Mouse (Mus musculus) gastrocnemius, postnatal 10 days (tissue): Measurements from ENCODE around the gene Slc22a12. TPM values are rescaled to one million over a fixed set of nuclear protein-coding genes. Genes with fewer than 3 reads are reported as not detected.

Source experiments
- DNase-seq: peaks from one replicate; pipeline ENCODE4 v3.0.0; 2021; ENCODE audit warnings: mixed read lengths
- microRNA-seq, 2 experiments: library from miRNA; unstranded; fragments of <30 nt; microRNA quantifications; one replicate each; pipeline ENCODE4 v1.2.0; 2021
- total RNA-seq, 2 experiments: library from RNA; stranded (reverse); gene quantifications; 2 replicates each; pipeline ENCODE4 v1.2.3; 2021

Slc22a12 gene
- total RNA-seq, 2 experiments from 2014 or later, result not detected

GRCm38 (mm10) chr19:6493219-6493618 is 49.6 kb downstream of the Slc22a12 start:
- DNase-seq, result no peak

- DNase-seq, result peak; percentile 59
Observed at GRCm38 (mm10) chr19:6492124-6492523, 50.7 kb downstream of the Slc22a12 start.

- no peak for DNase-seq
Observed at GRCm38 (mm10) chr19:6491538-6491937, 51.3 kb downstream of the Slc22a12 start.

GRCm38 (mm10) chr19:6489030-6489429 is 53.8 kb downstream of the Slc22a12 start:
- peak; percentile 90 for DNase-seq

Small RNA genes lying within 50 kb of the gene (microRNA-seq; reads per million reads assigned to microRNA genes)
- 0 reads per million in 2 experiments for gene Gm26460

Other genes with a start within 250 kb of the Slc22a12 start
- 1 to 10 TPM; 4.2 to 4.5 TPM for gene Cdc42bpg, start 236.6 kb downstream of the Slc22a12 start, total RNA-seq
- 10 to 100 TPM; 11.3 to 12.9 TPM for gene Men1, start 208.1 kb downstream of the Slc22a12 start, total RNA-seq
- gene Map4k2, start 201.9 kb downstream of the Slc22a12 start, total RNA-seq, result 10 to 100 TPM; 11.9 to 19.3 TPM
- 100 to 1,000 TPM in 1 of 2 experiments, 10 to 100 TPM in 1; 88.6 to 123 TPM for gene Sf1, start 179.3 kb downstream of the Slc22a12 start, total RNA-seq
- 1,000 to 10,000 TPM; 3,066 to 3,425 TPM for gene Pygm, start 158.6 kb downstream of the Slc22a12 start, total RNA-seq
- 10 to 100 TPM; 30.5 to 31.4 TPM for gene Rasgrp2, start 143.7 kb downstream of the Slc22a12 start, total RNA-seq
- 1 to 10 TPM; 3.1 to 3.3 TPM for gene Nrxn2, start 124.3 kb downstream of the Slc22a12 start, total RNA-seq